Mouse (Mus musculus) right cerebral cortex, postnatal 36 days (tissue): ENCODE results near the gene Rhot1.
"Not testable (repeated sequence)": the region's sequence is repeated elsewhere in the genome, so short reads cannot be mapped to it uniquely, and the experiment has no call there.

Experiments
- DNase-seq, 2 experiments: peaks; one replicate each; pipeline ENCODE4 v3.0.0; 2022; ENCODE audit warnings: low spot score in 2 of 2, mixed read lengths in 1 of 2

The Rhot1 gene

GRCm38 (mm10) chr11:80193827-80194226 is 15.0 kb upstream of the Rhot1 start:
- no peak for DNase-seq

DNA sequence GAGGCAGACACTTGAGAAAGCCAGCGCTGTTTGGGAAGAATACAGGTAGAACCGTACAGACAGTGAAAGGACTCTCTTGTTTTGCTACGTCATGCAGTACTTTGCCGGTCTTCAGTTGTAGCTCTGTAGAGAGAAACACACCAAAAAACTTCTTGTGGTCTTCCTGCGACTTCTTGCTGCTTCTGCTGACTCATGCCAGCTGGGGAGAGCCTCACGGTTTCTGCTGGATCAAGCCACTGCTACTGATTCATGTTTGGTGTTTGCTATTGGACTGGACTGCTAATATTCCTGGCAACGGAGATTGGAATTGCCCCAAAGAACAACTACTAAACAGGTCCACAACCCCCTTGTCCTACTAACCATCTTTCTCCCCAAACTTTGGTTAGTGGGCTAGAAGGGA is 12.5 kb upstream of the Rhot1 start:
- DNase-seq = no peak

GRCm38 (mm10) chr11:80199316-80199715 is 9.5 kb upstream of the Rhot1 start:
- DNase-seq = no peak

- no peak for DNase-seq
These were observed 9.0 kb upstream of the Rhot1 start for GRCm38 (mm10) chr11:80199773-80200172.

- no peak for DNase-seq
These were observed 8.5 kb upstream of the Rhot1 start for GRCm38 (mm10) chr11:80200326-80200725.

DNA sequence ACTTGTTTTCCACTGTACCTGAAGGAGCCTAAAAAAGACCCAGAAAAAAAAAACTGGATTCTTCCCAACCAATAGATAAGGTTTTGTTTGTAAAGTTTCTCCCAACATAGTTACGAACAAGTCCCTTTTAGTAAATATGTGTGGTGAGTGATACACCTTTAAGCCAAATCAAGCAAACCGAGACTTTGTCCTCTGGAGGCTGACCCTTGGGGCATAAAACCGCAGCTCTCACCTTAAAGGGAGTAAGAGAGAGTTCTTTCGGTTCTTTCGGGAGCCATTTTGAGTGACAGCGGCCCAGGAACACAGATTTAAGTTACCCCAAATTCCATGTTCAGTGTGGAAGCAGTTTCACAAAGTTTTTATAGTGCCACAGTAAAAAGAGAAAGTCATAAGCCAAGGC is 6.5 kb upstream of the Rhot1 start:
- DNase-seq = no peak

- no peak for DNase-seq
These were observed 4.8 kb upstream of the Rhot1 start for GRCm38 (mm10) chr11:80204037-80204436.

GRCm38 (mm10) chr11:80204941-80205340 is 3.9 kb upstream of the Rhot1 start:
- no peak for DNase-seq

GRCm38 (mm10) chr11:80208465-80208859 is 357 bp upstream of the Rhot1 start:
- no peak for DNase-seq

DNA sequence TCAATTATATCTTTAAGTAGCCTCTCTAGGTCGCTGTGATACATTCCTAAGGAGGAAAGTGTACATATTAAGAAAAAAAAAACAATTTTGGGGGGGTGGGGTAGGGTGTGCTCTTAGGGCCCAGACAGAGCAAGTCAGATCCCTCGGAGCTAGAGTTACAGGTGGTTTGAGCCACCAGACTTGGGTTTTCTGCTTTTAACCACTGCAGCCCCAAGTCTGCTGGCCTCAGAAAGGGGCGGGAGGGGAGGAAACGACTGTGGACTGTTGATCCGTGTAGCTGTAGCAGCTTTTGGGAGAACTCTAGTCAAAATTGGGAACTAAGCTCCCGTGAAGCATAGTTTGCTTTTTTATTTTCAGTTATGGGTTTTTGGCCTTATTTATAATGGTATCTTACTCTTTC is 1.5 kb downstream of the Rhot1 start:
- no peak for DNase-seq

- DNase-seq = no peak
These were observed 3.5 kb downstream of the Rhot1 start for GRCm38 (mm10) chr11:80212282-80212681.

GRCm38 (mm10) chr11:80215291-80215690 is 6.5 kb downstream of the Rhot1 start:
- DNase-seq = no peak

GRCm38 (mm10) chr11:80218657-80219293 is 10.0 kb downstream of the Rhot1 start:
- no peak for DNase-seq

DNA sequence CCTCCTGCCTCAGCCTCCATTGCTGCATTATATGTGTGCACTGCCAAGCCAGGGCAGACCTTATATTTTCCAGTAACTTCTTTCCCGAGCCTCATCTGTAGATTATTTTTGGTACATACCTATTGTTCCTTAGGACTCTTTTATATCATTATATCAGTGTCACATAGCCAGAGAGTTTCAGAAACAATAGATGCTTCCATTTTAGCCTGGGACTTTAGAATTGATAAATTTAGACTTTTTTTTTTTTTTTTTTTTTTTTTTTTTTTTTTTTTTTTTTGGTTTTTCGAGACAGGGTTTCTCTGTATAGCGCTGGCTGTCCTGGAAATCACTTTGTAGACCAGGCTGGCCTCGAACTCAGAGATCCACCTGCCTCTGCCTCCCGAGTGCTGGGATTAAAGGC is 21.2 kb downstream of the Rhot1 start:
- not testable (repeated sequence) for DNase-seq

GRCm38 (mm10) chr11:80237278-80237677 is 28.5 kb downstream of the Rhot1 start:
- DNase-seq = no peak

GRCm38 (mm10) chr11:80238306-80238705 is 29.5 kb downstream of the Rhot1 start:
- no peak for DNase-seq

DNA sequence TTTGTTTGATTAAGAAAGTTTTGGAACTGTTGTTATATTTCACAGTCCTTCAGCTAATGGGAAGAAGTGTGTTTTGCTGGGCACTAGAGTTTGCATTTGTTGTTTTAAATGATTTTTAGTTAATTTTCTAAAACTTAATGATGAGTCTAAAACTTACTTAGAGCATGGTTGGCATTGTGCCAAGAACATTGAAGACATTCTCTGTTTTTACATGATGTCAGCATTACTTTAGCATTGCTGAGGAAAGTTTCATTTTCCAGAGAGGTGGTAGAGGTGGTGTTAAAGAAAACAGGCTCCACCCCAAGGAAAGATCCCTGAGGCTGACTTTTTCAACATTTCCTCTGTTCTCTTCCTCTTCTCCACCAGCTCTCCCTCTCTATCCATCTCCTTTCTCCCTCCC is 38.2 kb downstream of the Rhot1 start:
- DNase-seq = no peak

DNA sequence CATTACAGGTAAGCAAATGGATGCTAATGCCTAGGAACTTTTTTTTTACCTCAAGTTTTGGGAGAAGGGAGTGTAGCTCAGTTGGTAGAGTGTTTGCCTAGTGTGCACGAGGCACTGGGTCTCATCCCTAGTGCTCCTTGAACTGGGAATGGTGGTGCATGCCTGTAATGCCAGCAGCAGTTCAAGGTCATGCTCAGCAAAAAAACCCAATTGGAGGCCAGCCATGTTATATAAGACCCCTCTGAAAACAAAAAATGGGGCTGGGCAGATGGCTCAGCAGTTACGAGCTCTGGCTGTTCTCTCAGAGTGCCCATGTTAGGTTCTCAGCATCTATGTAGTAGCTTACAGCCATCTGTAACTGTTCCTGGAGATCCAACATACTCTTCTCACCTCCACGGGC is 39.7 kb downstream of the Rhot1 start:
- no peak for DNase-seq

- no peak for DNase-seq
These were observed 55.3 kb downstream of the Rhot1 start for GRCm38 (mm10) chr11:80264137-80264536.

DNA sequence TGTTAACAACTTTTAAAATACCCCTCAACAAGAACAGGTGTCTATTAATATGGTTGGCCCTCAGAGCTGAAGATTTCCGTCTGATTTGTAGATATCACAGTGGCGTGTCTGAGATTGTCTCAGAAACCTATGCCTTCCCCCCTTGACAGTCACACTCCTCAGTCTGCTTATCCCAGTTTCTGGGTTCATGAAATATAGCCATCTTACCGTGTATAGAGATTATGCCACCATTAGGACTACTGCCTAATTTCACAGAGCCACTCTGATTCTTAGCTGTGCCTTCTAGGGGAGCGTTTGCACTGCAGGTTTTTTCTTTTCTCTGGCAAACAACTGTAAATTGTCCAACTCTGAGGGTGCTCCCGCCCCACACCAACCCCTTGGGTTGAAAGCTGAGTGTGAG is 62.3 kb downstream of the Rhot1 start:
- no peak for DNase-seq

GRCm38 (mm10) chr11:80275011-80275410 is 66.2 kb downstream of the Rhot1 start:
- DNase-seq = no peak

GRCm38 (mm10) chr11:80278054-80278453 is 69.2 kb downstream of the Rhot1 start:
- no peak for DNase-seq

DNA sequence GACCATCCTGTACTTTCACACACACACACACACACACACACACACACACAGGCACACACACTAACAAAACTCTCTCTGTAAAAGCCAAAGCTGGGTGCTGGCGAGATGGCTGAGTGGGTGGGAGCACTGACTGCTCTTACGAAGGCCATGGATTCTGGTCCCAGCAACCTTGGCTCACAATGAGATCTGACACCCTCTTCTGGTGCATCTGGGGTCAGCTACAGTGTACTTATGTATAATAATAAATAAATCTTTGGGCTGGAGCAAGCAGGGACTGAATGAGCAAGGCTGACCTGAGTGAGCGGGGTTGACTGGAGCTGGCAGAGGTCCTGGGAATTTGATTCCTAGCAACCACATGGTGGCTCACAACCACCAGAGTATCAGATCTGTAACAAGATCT is 75.0 kb downstream of the Rhot1 start:
- DNase-seq = no peak

DNA sequence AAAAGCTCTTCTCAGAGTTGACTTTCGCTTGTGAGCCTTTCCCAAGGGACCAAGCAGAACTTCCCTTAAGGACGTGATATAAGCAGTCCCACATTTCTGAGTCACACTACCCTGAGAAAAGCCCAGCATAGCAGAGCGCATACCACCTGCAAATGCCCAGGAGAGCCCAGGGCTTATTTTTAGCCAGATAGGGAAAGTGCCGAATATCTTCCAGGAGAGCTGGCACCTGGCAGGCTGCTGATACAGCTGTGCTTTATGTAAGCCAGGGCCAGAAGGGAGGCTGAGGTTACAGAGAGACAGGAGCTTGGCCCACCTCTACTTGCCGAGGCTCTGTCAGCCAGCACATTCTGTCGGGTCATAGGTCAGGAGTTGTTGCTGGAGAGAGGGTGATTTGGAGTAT is 75.8 kb downstream of the Rhot1 start:
- DNase-seq = no peak
